Mouse (Mus musculus) kidney, embryonic 14.5 days (tissue): ENCODE results near the gene Hils1. TPM values are rescaled to one million over a fixed set of nuclear protein-coding genes. Genes with fewer than 3 reads are reported as not detected.

Experiments used
- ATAC-seq: fragments of 200-750 bp; cut with Nextera tagmentation; 2 replicates; pipeline ENCODE4 v1.8.0; 2017; ENCODE audit warnings: moderate number of reproducible peaks, mild to moderate bottlenecking, moderate TSS enrichment, moderate library complexity; ENCODE audit not compliant: low FRiP score, low TSS enrichment
- H3K27ac ChIP-seq: fragments of 300-500 bp; sonication (generic); 2 replicates; pipeline ENCODE4 v1.5.1; 2014; ENCODE audit warnings: low read depth, mild to moderate bottlenecking, low read length, moderate library complexity, mixed read lengths
- H3K27me3 ChIP-seq: fragments of 300-500 bp; sonication (generic); 2 replicates; pipeline ENCODE4 v1.6.1; 2014; ENCODE audit warnings: mild to moderate bottlenecking, low read length; ENCODE audit not compliant: control insufficient read depth, insufficient read depth
- H3K36me3 ChIP-seq: fragments of 300-500 bp; sonication (generic); 2 replicates; pipeline ENCODE4 v1.6.1; 2014; ENCODE audit warnings: low read length, mixed read lengths; ENCODE audit not compliant: control insufficient read depth, insufficient read depth
- H3K4me1 ChIP-seq: fragments of 300-500 bp; sonication (generic); 2 replicates; pipeline ENCODE4 v1.6.1; 2014; ENCODE audit warnings: low read length, mixed read lengths; ENCODE audit not compliant: control insufficient read depth, insufficient read depth
- H3K4me2 ChIP-seq: fragments of 300-500 bp; sonication (generic); replicated peaks from 2 replicates; pipeline ENCODE4 v1.6.1; 2014; ENCODE audit warnings: low read depth, mild to moderate bottlenecking, low read length
- H3K4me3 ChIP-seq: fragments of 300-500 bp; sonication (generic); 2 replicates; pipeline ENCODE4 v1.5.1; 2014; ENCODE audit warnings: mild to moderate bottlenecking, low read length
- H3K9ac ChIP-seq: fragments of 300-500 bp; sonication (generic); 2 replicates; pipeline ENCODE4 v1.6.1; 2014; ENCODE audit warnings: low read depth, mild to moderate bottlenecking, low read length, moderate library complexity
- H3K9me3 ChIP-seq: fragments of 300-500 bp; sonication (generic); 2 replicates; pipeline ENCODE4 v1.6.1; 2016; ENCODE audit warnings: low read length; ENCODE audit not compliant: control insufficient read depth
- WGBS: fragments of 180-500 bp; shearing (Covaris S2); extraction: QIAGEN DNeasy Blood & Tissue Kit; methylation state at CpG from one replicate; pipeline ENCODE4 v1.1.7; 2014; 5-methylcytosine and 5-hydroxymethylcytosine counted together
- polyA plus RNA-seq: library from polyadenylated mRNA; unstranded; fragments of >200 nt; fragmentation: Nextera tagmentation; extraction: Ambion mirVana; gene quantifications from 2 replicates; pipeline ENCODE4 v1.2.1, GENCODE M21; 2014

Hils1 gene
- polyA plus RNA-seq, 1 experiment from 2014 or later, result not detected

DNA sequence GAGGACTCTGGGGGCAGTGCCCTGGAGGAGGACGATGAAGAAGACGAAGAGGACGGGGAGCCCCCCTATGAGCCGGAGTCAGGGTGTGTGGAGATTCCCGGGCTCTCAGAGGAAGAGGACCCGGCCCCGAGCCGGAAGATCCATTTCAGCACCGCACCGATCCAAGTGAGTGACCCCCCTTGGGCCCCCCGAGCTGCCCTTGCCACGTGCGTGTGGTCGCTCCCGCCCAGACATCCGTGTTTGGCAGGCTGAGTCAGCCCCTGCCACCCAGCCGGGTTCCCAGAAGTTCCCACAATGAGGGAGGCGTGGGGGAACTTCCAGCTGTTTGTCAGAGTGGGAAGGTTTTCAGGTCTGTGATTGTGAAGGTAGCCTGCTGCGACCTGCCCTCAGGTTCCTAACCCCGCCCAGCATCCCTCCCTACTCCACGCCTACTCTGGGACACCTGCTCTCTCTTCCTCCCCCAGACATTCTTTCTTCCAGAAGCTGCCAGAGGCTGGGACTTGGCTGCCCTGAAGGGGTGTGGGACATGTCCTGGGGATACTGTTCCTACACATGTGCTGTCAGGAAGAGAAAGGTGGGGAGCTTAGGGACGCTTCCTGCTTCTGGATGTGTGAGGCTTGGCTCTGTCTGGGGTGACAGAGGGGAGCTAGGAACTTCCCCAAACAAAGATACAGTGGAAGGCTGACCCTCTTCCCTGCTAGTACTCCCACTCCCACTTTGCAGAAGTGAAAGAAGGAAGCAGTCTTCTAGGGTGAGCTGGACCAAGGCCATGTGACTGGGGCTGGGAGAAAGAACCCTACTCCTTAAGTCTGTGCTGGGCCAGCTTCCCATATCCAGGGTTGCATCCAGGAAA is 25.6 kb downstream of the Hils1 start:
- Histone ChIP-seq H3K27me3 (no peaks in the 10 kb centered on the region), H3K9ac (peak overlapping the region; percentile 92), H3K4me2 (peak overlapping the region; percentile 99), H3K27ac (peak overlapping the region; percentile 55), H3K4me3 (peak overlapping the region; percentile 94), H3K9me3 (no peaks in the 10 kb centered on the region), H3K36me3 (peaks cover 28% of the 10 kb centered on the region), H3K4me1 (peaks cover 52% of the 10 kb centered on the region)
- WGBS, result 2% methylated on average over 19 of the region's 22 CpGs
- 0 out of 2 replicates have a peak, but pooled peaks have one; percentile 6 for ATAC-seq

DNA sequence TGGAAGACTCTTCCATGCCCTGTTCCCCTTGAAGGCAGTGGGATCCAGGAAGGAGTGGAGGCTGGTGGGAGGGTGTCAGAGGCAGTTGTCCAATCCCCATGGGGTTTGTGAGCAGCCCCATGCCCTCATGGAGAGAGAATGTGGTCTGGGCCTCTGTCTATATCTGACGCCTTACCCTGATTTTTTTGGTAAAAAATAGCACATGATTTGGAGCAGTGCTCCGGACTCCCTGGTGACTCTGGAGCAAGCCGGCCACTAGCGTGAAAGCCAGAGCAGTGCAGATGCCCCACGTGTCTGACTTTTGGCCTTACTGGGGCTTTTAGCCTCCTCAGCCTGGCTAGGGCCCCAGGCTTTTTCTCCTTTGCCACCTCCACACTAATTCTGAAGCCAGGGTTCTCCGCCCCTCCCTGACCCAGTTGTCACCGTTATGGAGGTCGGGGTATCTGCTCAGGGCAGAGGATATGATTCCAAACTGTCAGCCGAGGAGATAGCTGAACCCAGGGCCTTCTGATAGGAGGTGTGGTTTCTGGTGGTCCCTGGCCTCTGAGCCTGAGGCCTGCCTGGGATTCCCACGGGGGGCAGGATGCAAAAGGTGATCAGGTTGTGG is 26.9 kb downstream of the Hils1 start:
- H3K9ac ChIP-seq, result peak overlapping the region; percentile 92
- H3K36me3 ChIP-seq, result peaks cover 41% of the 10 kb centered on the region
- H3K4me3 ChIP-seq, result peak overlapping the region; percentile 94
- peaks cover 45% of the 10 kb centered on the region for H3K4me1 ChIP-seq
- H3K27me3 ChIP-seq, result no peaks in the 10 kb centered on the region
- 31% methylated on average over 10 of the region's 10 CpGs for WGBS
- no peak overlapping the region for H3K27ac ChIP-seq
- peak overlapping the region; percentile 99 for H3K4me2 ChIP-seq
- ATAC-seq, result no peak
- no peaks in the 10 kb centered on the region for H3K9me3 ChIP-seq

DNA sequence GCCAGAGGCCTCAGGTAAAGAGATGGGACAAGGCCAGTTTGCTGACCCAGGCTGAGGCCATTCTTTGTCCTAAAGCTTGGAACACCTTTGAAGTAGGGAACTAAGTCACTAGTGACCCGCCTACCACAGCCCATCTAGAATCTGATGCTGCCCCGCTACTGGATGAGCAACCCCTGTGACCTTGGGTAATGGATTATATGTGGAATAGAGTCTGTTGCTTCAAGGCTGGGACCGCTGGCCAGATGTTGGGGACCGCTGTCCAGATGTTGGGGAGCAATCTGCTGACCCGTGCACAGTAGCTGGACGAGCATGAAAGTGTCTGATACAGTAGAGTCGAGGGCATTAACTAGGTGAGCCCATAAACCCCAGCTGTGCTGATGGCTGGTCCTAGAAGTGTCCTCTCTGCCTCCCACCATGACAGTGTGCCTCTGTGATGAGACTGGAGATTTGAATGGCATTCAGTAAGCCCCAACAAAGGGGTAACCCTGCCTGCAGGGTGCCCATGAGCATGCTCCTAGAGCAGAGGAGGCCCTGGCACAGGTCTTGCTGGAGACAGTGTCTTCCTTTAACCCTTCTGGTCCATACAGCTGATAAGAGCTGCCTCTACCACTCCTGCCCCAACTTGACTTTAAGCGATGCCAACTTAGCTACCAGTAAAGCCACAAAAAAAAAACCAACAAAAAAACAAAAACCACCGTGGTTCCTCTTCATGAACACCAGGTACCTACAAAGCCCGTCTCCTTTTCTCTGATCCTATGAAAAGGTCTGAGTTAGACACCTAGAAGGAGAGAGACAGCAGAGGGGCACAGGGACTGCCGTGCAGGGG is 27.8 kb downstream of the Hils1 start:
- no peak overlapping the region for H3K27ac ChIP-seq
- ATAC-seq, result no peak
- peak overlapping the region; percentile 92; the same call in 1 of the 2 replicates for H3K9ac ChIP-seq
- WGBS, result 75% methylated on average over 11 of the region's 11 CpGs
- no peaks in the 10 kb centered on the region for H3K27me3 ChIP-seq
- peak overlapping the region; percentile 99 for H3K4me2 ChIP-seq
- H3K36me3 ChIP-seq, result peaks cover 47% of the 10 kb centered on the region
- peak overlapping the region; percentile 94 for H3K4me3 ChIP-seq
- H3K4me1 ChIP-seq, result peaks cover 41% of the 10 kb centered on the region
- H3K9me3 ChIP-seq, result no peaks in the 10 kb centered on the region

DNA sequence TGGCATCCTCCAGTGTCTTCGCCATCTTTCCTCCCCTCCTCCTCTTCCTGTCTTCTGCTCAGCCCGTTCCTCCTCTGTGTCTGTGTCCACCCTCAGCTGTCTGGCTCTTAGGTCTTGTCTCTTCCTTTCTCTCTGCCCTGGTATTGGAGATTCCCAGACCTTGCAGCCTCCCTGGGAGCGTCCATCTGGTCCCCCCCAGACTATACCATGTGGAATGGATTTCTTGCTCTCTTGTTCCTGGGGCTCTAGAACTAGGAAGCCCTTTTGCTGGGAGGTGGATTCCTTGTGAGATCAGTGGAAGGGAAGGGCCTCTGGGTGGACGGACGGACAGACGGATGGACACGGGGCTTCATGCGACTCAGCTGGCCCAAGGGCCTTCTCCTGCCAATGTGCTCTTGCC is 28.7 kb downstream of the Hils1 start:
- no peak overlapping the region for H3K27ac ChIP-seq
- peaks cover 53% of the 10 kb centered on the region for H3K36me3 ChIP-seq
- H3K4me2 ChIP-seq, result no peak overlapping the region; the same call in 1 of the 2 replicates
- no peak for ATAC-seq
- 83% methylated on average over 8 of the region's 8 CpGs for WGBS
- H3K27me3 ChIP-seq, result no peaks in the 10 kb centered on the region
- H3K9me3 ChIP-seq, result no peaks in the 10 kb centered on the region
- no peak overlapping the region for H3K9ac ChIP-seq
- H3K4me1 ChIP-seq, result peaks cover 49% of the 10 kb centered on the region
- H3K4me3 ChIP-seq, result no peak overlapping the region

DNA sequence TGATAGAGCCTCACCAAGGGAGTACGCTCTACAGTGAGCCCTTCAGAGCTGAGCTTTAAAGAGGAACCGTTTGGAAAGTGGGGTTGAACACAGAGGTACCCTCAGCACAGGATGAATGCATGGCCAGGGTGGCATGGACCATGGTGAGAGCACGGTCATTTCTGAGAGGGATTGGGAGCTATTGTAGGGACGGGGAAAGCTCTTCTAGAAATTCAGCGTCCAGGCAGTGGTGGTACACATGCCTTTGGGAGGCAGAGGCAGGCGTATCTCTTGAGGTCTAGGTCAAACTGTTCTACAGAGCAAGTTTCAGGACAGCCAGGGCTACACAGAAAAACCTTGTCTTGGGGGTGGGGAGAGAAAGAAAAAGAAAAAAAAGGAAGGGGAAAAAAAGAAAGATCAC is 29.6 kb downstream of the Hils1 start:
- Histone ChIP-seq H3K36me3 (peaks cover 59% of the 10 kb centered on the region), H3K4me1 (peaks cover 49% of the 10 kb centered on the region)

DNA sequence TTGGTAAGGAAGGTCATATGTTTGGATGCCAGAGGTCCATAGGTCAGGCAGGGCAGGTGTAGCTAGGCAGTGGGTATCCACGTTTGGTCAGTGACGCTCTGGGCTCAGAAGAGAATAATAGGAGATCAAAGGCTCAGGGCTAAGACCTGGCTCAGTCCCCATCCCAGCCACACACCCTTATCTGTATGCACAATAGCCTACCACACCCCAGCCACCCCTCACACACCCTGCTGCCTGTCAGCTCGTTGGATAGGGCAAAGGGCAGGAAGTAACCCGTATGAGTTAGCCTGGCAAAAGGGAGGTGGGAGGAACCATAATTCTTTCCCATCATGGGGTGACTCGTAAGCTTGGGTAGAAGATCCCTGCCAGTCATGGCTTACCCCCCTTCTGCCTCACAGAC is 30.2 kb downstream of the Hils1 start:
- peaks cover 45% of the 10 kb centered on the region for H3K4me1 ChIP-seq
- no peak overlapping the region for H3K4me3 ChIP-seq

More for the DNA sequence above, 29.6 kb downstream of the Hils1 start:
- 90% methylated on average over 6 of the region's 6 CpGs for WGBS
- no peaks in the 10 kb centered on the region for H3K27me3 ChIP-seq
- no peak for ATAC-seq
- H3K9me3 ChIP-seq, result no peaks in the 10 kb centered on the region
- no peak overlapping the region for H3K27ac ChIP-seq
- H3K4me2 ChIP-seq, result no peak overlapping the region
- H3K9ac ChIP-seq, result no peak overlapping the region
- no peak overlapping the region for H3K4me3 ChIP-seq

DNA sequence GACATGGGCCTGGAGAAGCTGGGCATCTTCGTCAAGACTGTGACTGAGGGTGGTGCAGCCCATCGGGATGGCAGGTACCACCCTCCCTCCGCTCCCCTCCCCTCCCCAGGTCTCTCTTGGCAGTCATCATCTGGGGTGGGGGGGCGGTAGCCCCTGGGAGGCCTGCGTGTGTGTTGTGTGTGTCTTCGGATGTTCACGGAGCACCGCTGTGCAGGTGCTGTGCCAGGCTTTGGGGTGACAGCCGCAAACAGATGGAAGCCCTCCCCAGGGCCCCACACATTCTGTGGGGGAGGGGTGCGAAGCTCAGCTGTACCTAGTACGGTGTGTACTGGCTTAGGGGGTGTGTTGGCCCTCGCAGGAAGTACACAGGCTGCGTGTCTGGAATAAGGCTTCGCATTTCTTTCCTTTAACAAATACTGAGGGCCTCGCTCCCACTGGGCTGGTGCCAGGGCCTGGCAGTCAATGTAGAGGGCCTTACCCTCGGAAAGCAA is 30.7 kb downstream of the Hils1 start:
- 90% methylated on average over 16 of the region's 16 CpGs for WGBS
- no peak for ATAC-seq

More for the DNA sequence above, 30.2 kb downstream of the Hils1 start:
- WGBS, result 55% methylated on average over 5 of the region's 5 CpGs
- Histone ChIP-seq H3K9me3 (no peaks in the 10 kb centered on the region), H3K27me3 (no peaks in the 10 kb centered on the region), H3K36me3 (peaks cover 66% of the 10 kb centered on the region), H3K4me2 (no peak overlapping the region), H3K27ac (no peak overlapping the region), H3K9ac (no peak overlapping the region)
- no peak for ATAC-seq

DNA sequence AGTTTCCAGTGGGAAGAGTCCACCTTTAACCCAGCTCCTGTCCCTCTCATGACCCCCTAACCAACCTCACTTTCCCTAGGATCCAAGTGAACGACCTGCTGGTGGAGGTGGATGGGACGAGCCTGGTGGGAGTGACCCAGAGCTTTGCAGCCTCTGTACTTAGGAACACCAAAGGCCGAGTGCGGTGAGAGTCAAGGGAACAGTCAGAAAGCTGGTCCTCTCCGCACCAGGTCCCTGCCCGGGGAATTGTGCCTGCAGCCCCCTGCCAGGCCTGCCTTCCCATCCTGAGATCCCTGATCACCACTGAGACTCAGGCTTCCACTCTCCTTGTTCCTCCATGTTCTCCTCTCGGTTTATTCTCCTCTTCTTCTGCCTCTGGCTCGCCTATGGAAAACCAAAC is 32.7 kb downstream of the Hils1 start:
- 61% methylated on average over 8 of the region's 8 CpGs for WGBS
- H3K27me3 ChIP-seq, result no peaks in the 10 kb centered on the region
- no peak overlapping the region for H3K9ac ChIP-seq
- peaks cover 19% of the 10 kb centered on the region for H3K4me1 ChIP-seq
- no peak for ATAC-seq
- peak overlapping the region; percentile 74 for H3K27ac ChIP-seq
- no peaks in the 10 kb centered on the region for H3K9me3 ChIP-seq
- H3K36me3 ChIP-seq, result peaks cover 77% of the 10 kb centered on the region
- H3K4me2 ChIP-seq, result no peak overlapping the region
- H3K4me3 ChIP-seq, result no peak overlapping the region

More for the DNA sequence above, 30.7 kb downstream of the Hils1 start:
- Histone ChIP-seq H3K9ac (no peak overlapping the region), H3K36me3 (peaks cover 71% of the 10 kb centered on the region), H3K27ac (no peak overlapping the region), H3K9me3 (no peaks in the 10 kb centered on the region), H3K4me3 (no peak overlapping the region), H3K4me2 (no peak overlapping the region), H3K27me3 (no peaks in the 10 kb centered on the region), H3K4me1 (peaks cover 40% of the 10 kb centered on the region)
